Comparison of ENCODE assay signal across 8 mouse cellular contexts in genomic region chr17:43012718-43013117, GRCm38 (mm10). TPM values are rescaled to one million over a fixed set of nuclear protein-coding genes. Genes with fewer than 3 reads are reported as not detected.
DNase-seq lines count a peak whose midpoint lies in the region; ATAC-seq and TF ChIP-seq lines count a peak whose summit lies in the region.
"Had no signal": no experiment of that assay in that cellular context is flagged by ENCODE, and none has a peak within 500 bp of the region (broad histone marks: within the 10 kb centered on the region; RNA-seq: fewer than 3 reads in every experiment).

No protein-coding gene starts in this region.

- no peak for ATAC-seq in liver, embryonic 12.5 days
- no peak for ATAC-seq in liver, postnatal 0 days

- no peaks in the 10 kb centered on the region for H3K36me3 ChIP-seq in liver, embryonic 12.5 days
- no peaks in the 10 kb centered on the region for H3K36me3 ChIP-seq in heart, embryonic 10.5 days
- no peaks in the 10 kb centered on the region for H3K36me3 ChIP-seq in liver, postnatal 0 days (replicated peaks; ENCODE audit: insufficient read depth, low read length)
- H3K36me3 ChIP-seq in small intestine, adult 2 months (ENCODE audit: control insufficient read depth, insufficient read depth, low read length) = no peaks in the 10 kb centered on the region

- no peak overlapping the region for H3K9ac ChIP-seq in liver, embryonic 12.5 days
- no peak overlapping the region for H3K9ac ChIP-seq in liver, postnatal 0 days (replicated peaks)

- DNase-seq in liver = peak; percentile 75
- peak; percentile 75 for DNase-seq in R1 (ENCODE audit: low read depth, low spot score)
- DNase-seq in cerebellum, adult 8-10 months = peak; percentile 22
- DNase-seq in heart, embryonic 10.5 days (ENCODE audit: low spot score) = peak; percentile 83
- peak; percentile 77 for DNase-seq in liver, postnatal 0 days

- no peak for TF ChIP-seq EP300 in liver, postnatal 0 days (IDR thresholded peaks at IDR 0.05; ENCODE audit: low read depth)

- H3K27me3 ChIP-seq in liver, embryonic 12.5 days (replicated peaks) = peaks cover 12% of the 10 kb centered on the region
- peaks cover 4% of the 10 kb centered on the region; the same call in 1 of the 2 replicates for H3K27me3 ChIP-seq in heart, embryonic 10.5 days (ENCODE audit: insufficient read depth, poor library complexity, severe bottlenecking)
- no peaks in the 10 kb centered on the region for H3K27me3 ChIP-seq in liver, postnatal 0 days (ENCODE audit: insufficient read depth, low read length)
- 0 out of 2 replicates have a peak, but pooled peaks cover 2% of the 10 kb centered on the region for H3K27me3 ChIP-seq in small intestine, adult 2 months (ENCODE audit: control insufficient read depth, insufficient read depth, low read length)

- no peak overlapping the region for H3K4me3 ChIP-seq in liver, embryonic 12.5 days
- H3K4me3 ChIP-seq in heart, embryonic 10.5 days = no peak overlapping the region
- no peak overlapping the region for H3K4me3 ChIP-seq in liver, postnatal 0 days (ENCODE audit: low read depth, low read length)
- H3K4me3 ChIP-seq in small intestine, adult 2 months (ENCODE audit: low read depth, low read length) = no peak overlapping the region
- H3K4me3 ChIP-seq: myocyte had no signal

- no peak overlapping the region for H3K4me2 ChIP-seq in liver, embryonic 12.5 days
- no peak overlapping the region for H3K4me2 ChIP-seq in liver, postnatal 0 days (ENCODE audit: low read depth, low read length)

- H3K4me1 ChIP-seq in liver, embryonic 12.5 days = peaks cover 9% of the 10 kb centered on the region
- peaks cover 6% of the 10 kb centered on the region; the same call in 1 of the 2 replicates for H3K4me1 ChIP-seq in heart, embryonic 10.5 days
- peaks cover 3% of the 10 kb centered on the region for H3K4me1 ChIP-seq in liver, postnatal 0 days (ENCODE audit: insufficient read depth)
- no peaks in the 10 kb centered on the region; the same call in 1 of the 2 replicates for H3K4me1 ChIP-seq in small intestine, adult 2 months (ENCODE audit: control insufficient read depth, insufficient read depth, insufficient read length, low read length)

- no peaks in the 10 kb centered on the region for H3K9me3 ChIP-seq in liver, embryonic 12.5 days (replicated peaks)
- H3K9me3 ChIP-seq in heart, embryonic 10.5 days = no peaks in the 10 kb centered on the region
- no peaks in the 10 kb centered on the region for H3K9me3 ChIP-seq in liver, postnatal 0 days (ENCODE audit: low read length)

- no peak for TF ChIP-seq POLR2A in small intestine, adult 2 months (IDR thresholded peaks at IDR 0.05; ENCODE audit: low read depth, low read length)

- WGBS in liver, embryonic 12.5 days (ENCODE audit: insufficient replicate concordance) = 13% methylated on average over 6 of the region's 6 CpGs
- WGBS in heart, embryonic 10.5 days = 19% methylated on average over 6 of the region's 6 CpGs
- 18% methylated on average over 6 of the region's 6 CpGs for WGBS in liver, postnatal 0 days (ENCODE audit: insufficient replicate concordance)
- 31% methylated on average over 6 of the region's 6 CpGs for WGBS in small intestine, adult 2 months

- H3K27ac ChIP-seq in liver, embryonic 12.5 days = no peak overlapping the region
- H3K27ac ChIP-seq in heart, embryonic 10.5 days = no peak overlapping the region
- no peak overlapping the region for H3K27ac ChIP-seq in liver, postnatal 0 days (ENCODE audit: low read depth)
- no peak overlapping the region for H3K27ac ChIP-seq in small intestine, adult 2 months (ENCODE audit: insufficient read depth, low read depth, low read length)

- peak; percentile 89 for TF ChIP-seq CTCF in liver, postnatal 0 days (IDR thresholded peaks at IDR 0.05; ENCODE audit: low read depth)
- peak; percentile 92 for TF ChIP-seq CTCF in small intestine, adult 2 months (IDR thresholded peaks at IDR 0.05; ENCODE audit: extremely low read depth, insufficient read length, insufficient replicate concordance, low read depth, low read length)

RNA-seq across cellular contexts. Expression of gene Tnfrsf21, which starts 3.6 kb away (rescaled TPM):
- 41.9 and 43.1 TPM in 2 replicates for polyA plus RNA-seq in liver, embryonic 12.5 days (2016; fragmentation: Nextera tagmentation; extraction: Ambion mirVana)
- 12.7 and 15.0 TPM in 2 replicates for polyA plus RNA-seq in heart, embryonic 10.5 days (2016; fragmentation: Nextera tagmentation; extraction: Ambion mirVana)
- polyA plus RNA-seq in liver, postnatal 0 days (2015; fragmentation: Nextera tagmentation; extraction: Ambion mirVana) = 11.7 and 15.4 TPM in 2 replicates
- polyA plus RNA-seq in small intestine, adult 2 months (2012; rRNA removed) = 28.5 and 29.1 TPM in 2 replicates

Comparison
In these comparisons a context has a peak if more than half of its experiments do, and no peak if none do; other contexts are left out.
1. DNase-seq: peak in every context shown above with its lines; median percentile 83 in heart, embryonic 10.5 days; 77 in liver, postnatal 0 days; 75 in liver; 75 in R1; 22 in cerebellum, adult 8-10 months.